Mouse (Mus musculus): Measurements from ENCODE around the gene Capn3. TPM values are rescaled to one million over a fixed set of nuclear protein-coding genes. Genes with fewer than 3 reads are reported as not detected.

Gene Capn3
- total RNA-seq, 2 experiments from 2014 or later = 1.4 to 1.6 TPM

DNA sequence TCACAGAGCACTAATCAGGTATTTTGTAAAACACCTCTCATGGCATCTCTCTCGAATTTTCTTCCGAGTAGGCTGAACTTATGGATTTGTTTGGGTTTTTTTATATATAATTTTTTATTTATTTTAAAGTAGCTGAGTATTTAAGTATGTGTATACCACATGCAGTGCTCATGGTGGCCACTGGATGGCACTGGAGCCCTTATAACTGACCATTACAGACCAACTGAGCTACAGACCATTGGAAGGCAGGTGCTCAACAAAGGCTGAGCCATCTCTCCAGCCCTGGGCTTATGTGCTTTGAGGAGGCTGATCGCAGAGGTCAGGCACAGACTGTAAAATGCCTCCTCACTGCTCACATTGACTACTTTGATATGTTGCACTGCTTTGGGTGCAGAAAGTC lies 22.8 kb downstream of the Capn3 start:
- ATAC-seq (replicated peaks; ENCODE audit: poor library complexity, severe bottlenecking) = peak; percentile 87

DNA sequence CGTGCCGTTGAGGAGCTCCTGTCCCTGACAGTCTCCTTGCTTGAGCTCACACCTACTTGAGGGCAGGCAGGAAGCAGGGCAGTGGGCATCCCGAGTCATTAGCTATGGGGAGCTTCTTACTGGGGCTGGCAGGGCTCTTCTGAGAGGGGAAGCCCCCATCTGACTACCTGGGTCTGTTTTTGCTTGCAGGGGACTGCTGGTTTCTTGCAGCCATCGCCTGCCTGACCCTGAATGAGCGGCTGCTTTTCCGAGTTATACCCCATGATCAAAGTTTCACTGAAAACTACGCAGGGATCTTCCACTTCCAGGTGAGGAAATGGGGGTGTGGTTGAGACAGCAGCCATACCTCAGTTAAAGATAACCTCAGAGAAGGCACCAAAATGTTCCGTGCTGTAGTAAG lies 26.1 kb downstream of the Capn3 start:
- no peak for ATAC-seq (replicated peaks; ENCODE audit: poor library complexity, severe bottlenecking)

GRCm38 (mm10) chr2:120482506-120483389 lies 26.9 kb downstream of the Capn3 start:
- ATAC-seq (replicated peaks; ENCODE audit: poor library complexity, severe bottlenecking) = no peak

GRCm38 (mm10) chr2:120484241-120484640 lies 28.4 kb downstream of the Capn3 start:
- no peak for ATAC-seq (replicated peaks; ENCODE audit: poor library complexity, severe bottlenecking)

GRCm38 (mm10) chr2:120493254-120493653 lies 37.4 kb downstream of the Capn3 start:
- ATAC-seq (replicated peaks; ENCODE audit: poor library complexity, severe bottlenecking) = no peak

GRCm38 (mm10) chr2:120496511-120496910 lies 40.7 kb downstream of the Capn3 start:
- ATAC-seq (replicated peaks; ENCODE audit: poor library complexity, severe bottlenecking) = no peak

DNA sequence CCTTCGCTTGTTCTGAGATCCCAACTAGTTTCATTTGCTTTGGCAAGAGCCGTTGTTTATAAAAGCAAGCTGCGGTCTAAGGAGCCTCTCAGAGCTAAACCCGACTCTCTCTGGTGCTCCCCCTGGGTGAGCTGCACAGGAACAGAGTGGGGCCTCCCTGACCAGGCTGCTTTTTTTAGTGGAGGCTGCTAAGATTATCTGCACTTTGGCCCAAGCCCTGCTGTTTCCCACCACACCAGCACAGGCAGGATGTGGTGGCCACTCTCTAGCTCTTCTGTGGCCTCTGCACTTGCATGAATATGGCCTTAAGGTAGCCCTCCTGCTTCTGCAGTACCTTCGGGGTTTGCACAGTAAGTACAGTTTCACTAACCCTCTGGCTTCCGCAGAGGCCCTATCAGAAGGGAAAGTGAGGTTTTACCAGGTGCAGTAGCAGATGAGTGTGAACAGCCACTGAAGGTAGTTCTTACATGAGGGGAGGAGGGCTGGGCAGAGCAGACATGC lies 44.2 kb downstream of the Capn3 start:
- peak; percentile 45 for ATAC-seq (replicated peaks; ENCODE audit: poor library complexity, severe bottlenecking)

DNA sequence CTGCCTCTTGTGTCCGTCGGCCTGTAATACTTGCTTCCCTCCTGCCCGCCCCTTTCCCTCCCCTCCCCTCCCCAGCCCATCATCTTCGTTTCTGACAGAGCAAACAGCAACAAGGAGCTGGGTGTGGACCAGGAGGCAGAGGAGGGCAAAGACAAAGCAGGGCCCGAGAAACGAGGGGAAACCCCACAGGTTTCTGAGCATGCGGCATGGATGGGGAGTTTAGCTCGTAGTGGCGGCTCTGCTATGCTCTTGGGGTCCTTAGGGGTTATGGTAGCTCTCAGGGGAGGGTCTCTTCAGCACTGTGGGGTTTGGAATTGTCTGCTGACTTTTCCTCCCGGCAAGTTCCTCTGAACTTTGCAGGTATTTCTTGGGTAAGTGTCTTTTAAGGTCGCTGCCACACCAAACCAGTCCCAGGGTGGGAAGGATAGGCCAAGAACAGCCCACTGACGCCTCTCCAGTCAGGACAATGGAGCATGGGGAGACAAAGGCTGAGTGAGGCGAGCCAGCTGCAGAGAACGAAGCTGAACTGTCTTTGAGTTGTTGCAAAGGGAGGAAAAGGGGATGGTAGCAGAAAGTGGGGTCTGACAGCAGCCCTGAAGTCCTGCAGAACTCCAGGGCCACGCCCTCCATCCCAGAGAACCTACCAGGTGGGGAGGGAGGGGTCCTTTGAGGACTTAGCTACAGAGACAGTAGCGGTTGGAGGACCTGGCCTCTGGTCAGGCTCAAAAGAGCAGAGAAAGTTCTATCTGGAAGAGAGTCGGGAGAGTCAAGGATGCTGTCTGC lies 45.5 kb downstream of the Capn3 start:
- no peak for ATAC-seq (replicated peaks; ENCODE audit: poor library complexity, severe bottlenecking)

DNA sequence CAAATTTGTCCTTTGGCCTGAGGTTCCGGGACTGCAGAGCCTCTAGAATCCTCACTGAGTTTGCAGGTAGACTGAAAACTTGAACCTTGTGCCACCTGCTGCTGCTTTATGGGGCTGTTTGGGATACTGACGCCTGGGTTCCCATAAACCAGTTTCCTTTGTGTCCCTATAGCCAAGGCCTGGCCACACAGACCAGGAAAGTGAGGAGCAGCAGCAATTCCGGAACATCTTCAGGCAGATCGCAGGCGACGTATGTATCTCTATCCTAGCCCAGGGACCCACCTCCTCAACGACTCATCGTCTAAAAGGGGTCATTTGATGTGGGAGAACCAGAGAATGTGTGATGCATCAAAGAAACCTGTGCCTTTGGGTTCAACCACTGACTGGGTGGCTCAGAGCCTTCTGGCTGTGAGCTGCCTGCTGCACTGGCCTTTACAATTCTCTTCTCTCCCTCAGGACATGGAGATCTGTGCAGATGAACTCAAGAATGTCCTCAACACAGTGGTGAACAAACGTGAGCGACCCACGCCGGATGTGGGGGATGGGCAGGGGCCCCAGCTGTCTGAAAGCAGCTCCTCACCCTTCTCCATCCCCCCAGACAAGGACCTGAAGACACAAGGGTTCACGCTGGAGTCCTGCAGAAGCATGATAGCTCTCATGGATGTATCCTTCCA lies 46.2 kb downstream of the Capn3 start:
- no peak for ATAC-seq (replicated peaks; ENCODE audit: poor library complexity, severe bottlenecking)

DNA sequence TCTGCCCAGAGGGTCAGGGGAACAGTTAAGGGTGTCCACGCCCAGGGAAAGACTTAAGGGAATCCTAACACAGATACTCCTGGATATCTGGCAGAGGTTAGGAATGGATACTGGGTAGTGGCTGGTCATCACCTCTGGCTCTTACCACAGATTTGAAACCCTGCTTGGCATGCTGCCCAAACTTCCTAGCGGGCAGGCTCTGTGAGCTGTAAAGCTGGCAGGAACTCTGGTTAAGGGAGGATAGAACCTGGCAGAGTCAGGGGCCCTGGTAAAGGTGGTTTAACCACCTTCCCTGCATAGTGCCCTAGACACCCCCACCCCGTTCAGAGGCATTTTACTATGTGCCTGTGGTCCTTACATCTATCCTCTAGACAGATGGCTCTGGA lies 46.8 kb downstream of the Capn3 start:
- no peak for ATAC-seq (replicated peaks; ENCODE audit: poor library complexity, severe bottlenecking)

- ATAC-seq (replicated peaks; ENCODE audit: poor library complexity, severe bottlenecking) = no peak
Observed at GRCm38 (mm10) chr2:120503094-120503493, 47.3 kb downstream of the Capn3 start.

- ATAC-seq (replicated peaks; ENCODE audit: poor library complexity, severe bottlenecking) = no peak
Observed at GRCm38 (mm10) chr2:120503992-120504391, 48.2 kb downstream of the Capn3 start.

DNA sequence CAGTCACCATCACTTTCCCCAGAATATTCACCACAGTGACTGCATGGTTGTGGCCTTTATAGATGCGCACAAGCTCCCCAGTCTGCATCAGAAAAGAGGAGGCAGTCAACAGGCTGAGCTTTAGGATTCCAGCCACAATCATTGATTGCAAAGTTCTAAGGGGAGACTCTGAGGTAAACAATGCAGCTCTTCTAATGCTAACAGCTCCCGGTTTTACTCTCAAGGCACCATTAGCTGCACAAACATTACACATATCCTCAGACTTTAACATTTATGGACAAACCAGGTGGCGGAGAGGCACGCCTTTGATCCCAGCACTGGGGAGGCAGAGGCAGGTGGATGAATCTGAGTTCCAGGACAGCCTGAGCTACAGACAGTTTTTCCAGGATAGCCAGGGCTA lies 58.4 kb downstream of the Capn3 start:
- ATAC-seq (replicated peaks; ENCODE audit: poor library complexity, severe bottlenecking) = no peak

- no peak for ATAC-seq (replicated peaks; ENCODE audit: poor library complexity, severe bottlenecking)
Observed at GRCm38 (mm10) chr2:120518547-120519210, 62.9 kb downstream of the Capn3 start.

GRCm38 (mm10) chr2:120526771-120527170 lies 71.0 kb downstream of the Capn3 start:
- ATAC-seq (replicated peaks; ENCODE audit: poor library complexity, severe bottlenecking) = no peak

- ATAC-seq (replicated peaks; ENCODE audit: poor library complexity, severe bottlenecking) = no peak
Observed at GRCm38 (mm10) chr2:120529531-120529930, 73.7 kb downstream of the Capn3 start.

DNA sequence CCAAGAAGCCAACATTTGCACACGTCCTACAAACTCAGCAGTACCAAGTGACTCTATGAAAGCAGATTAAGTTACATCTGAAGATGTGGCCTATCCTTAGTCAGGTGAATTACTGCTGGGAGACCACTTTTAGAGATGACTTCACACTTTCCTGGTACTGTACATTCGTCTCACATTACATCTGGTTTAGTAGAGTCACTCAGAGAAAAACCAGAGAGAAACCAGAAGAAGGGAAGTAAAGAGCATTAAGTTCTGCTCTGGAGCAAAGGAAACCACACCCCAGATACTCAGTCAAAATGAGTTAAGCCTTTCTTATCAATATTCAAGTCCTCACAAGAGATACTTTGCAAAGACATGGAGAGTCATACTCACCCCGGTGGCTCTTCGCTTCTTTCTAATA lies 75.4 kb downstream of the Capn3 start:
- no peak for ATAC-seq (replicated peaks; ENCODE audit: poor library complexity, severe bottlenecking)

GRCm38 (mm10) chr2:120539333-120539732 lies 83.5 kb downstream of the Capn3 start:
- ATAC-seq (replicated peaks; ENCODE audit: poor library complexity, severe bottlenecking) = no peak

- ATAC-seq (replicated peaks; ENCODE audit: poor library complexity, severe bottlenecking) = peak; percentile 97
Observed at GRCm38 (mm10) chr2:120539778-120540208, 84.0 kb downstream of the Capn3 start.

DNA sequence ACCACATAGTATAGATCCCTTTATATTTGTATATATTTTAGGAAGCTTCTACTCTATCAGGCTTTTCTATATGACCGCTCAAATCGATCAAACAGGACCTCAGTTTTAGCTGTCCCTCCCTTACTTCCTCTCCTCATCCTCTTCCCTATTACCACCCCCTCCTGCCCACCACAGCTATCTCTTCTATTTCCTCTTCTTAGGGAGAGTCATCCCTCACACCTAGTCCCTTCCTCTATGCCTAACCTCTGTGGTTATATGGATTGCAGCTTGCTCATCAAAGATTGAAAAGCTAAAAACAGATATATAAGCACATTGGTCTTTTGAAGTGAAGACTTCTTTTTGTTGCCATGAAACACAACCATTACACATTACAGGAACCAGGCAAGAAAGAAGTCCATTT lies 88.9 kb downstream of the Capn3 start:
- ATAC-seq (replicated peaks; ENCODE audit: poor library complexity, severe bottlenecking) = peak; percentile 77

All from granulocyte monocyte progenitor cell, adult 5-6 weeks (primary cell).